Comparison of ENCODE assay signal across 8 mouse cellular contexts in genomic region chr5:112228240-112229076, GRCm38 (mm10). TPM values are rescaled to one million over a fixed set of nuclear protein-coding genes. Genes with fewer than 3 reads are reported as not detected.
A peak's percentile ranks its signal among the peaks of the same experiment; 100 is the strongest.
DNase-seq lines count a peak whose midpoint lies in the region.

No protein-coding gene starts in this region.

- WGBS in heart, embryonic 10.5 days, result 1% methylated on average over 57 of the region's 57 CpGs

- H3K27me3 ChIP-seq in heart, embryonic 10.5 days (ENCODE audit: insufficient read depth, poor library complexity, severe bottlenecking), result peaks cover 91% of the 10 kb centered on the region

- H3K36me3 ChIP-seq in heart, embryonic 10.5 days, result no peaks in the 10 kb centered on the region

- H3K4me3 ChIP-seq in heart, embryonic 10.5 days, result peak overlapping the region; percentile 48

- no peaks in the 10 kb centered on the region for H3K9me3 ChIP-seq in heart, embryonic 10.5 days

- H3K4me1 ChIP-seq in heart, embryonic 10.5 days, result peaks cover 24% of the 10 kb centered on the region

- intact Hi-C loops in heart, postnatal 36 days (cut with DNase I), result no loop called here
- intact Hi-C loops in left cerebral cortex, postnatal 36 days (cut with DNase I), result loop anchor here (1.0 to 5.0 kb wide), 2 partner anchors 49 to 93 kb away; partner anchors contain the start of gene Tpst2

- DNase-seq in heart, embryonic 10.5 days (ENCODE audit: low spot score), result no peak
- no peak for DNase-seq in heart, postnatal 36 days
- peak; percentile 50 for DNase-seq in ZHBTc4 (ENCODE audit: low read depth, low spot score)
- peak; percentile 49 to 55 for DNase-seq in frontal cortex, postnatal 25 days (ENCODE audit: low spot score in 2 of 2)
- peak; percentile 78 to 83 for DNase-seq in left cerebral cortex, postnatal 36 days (ENCODE audit: low spot score in 2 of 2)
- DNase-seq in retina, embryonic 14.5 days (ENCODE audit: low spot score), result peak; percentile 82
- DNase-seq in spleen, postnatal 4 days (ENCODE audit: low spot score in 2 of 2), result no peak
- DNase-seq in spleen, postnatal 10 days (ENCODE audit: low spot score in 2 of 2), result no peak

- no peak overlapping the region for H3K27ac ChIP-seq in heart, embryonic 10.5 days

RNA-seq across cellular contexts. Expression of gene Cryba4, which starts 23.9 kb away (rescaled TPM):
- 0.20 TPM in 1 of 2 replicates, not detected in the other for polyA plus RNA-seq in heart, embryonic 10.5 days (2016; fragmentation: Nextera tagmentation; extraction: Ambion mirVana)
- total RNA-seq in heart, postnatal 36 days (2021), result 1 to 10 TPM; 6.0 to 9.8 TPM
- total RNA-seq in left cerebral cortex, postnatal 36 days (2021), result under 1 TPM; 0.59 to 0.95 TPM

RNA-seq across cellular contexts. Expression of gene Crybb1, which starts 27.2 kb away (rescaled TPM):
- not detected in 2 replicates for polyA plus RNA-seq in heart, embryonic 10.5 days (2016; fragmentation: Nextera tagmentation; extraction: Ambion mirVana)
- total RNA-seq in heart, postnatal 36 days (2021), result 1 to 10 TPM in 1 of 2 experiments, under 1 TPM in 1; 0.80 to 3.4 TPM
- total RNA-seq in left cerebral cortex, postnatal 36 days (2021), result 1 to 10 TPM; 7.1 to 10.0 TPM

RNA-seq across cellular contexts. Expression of gene Tpst2, which starts 48.0 kb away (rescaled TPM):
- polyA plus RNA-seq in heart, embryonic 10.5 days (2016; fragmentation: Nextera tagmentation; extraction: Ambion mirVana), result 34.1 and 41.2 TPM in 2 replicates
- total RNA-seq in heart, postnatal 36 days (2021), result 10 to 100 TPM; 39.1 to 42.0 TPM
- total RNA-seq in left cerebral cortex, postnatal 36 days (2021), result 10 to 100 TPM; 32.1 to 46.3 TPM

Comparison
In these comparisons a context has a peak if more than half of its experiments do, and no peak if none do; other contexts are left out.
1. DNase-seq: peak in ZHBTc4 (single experiment), frontal cortex, postnatal 25 days (2 of 2), left cerebral cortex, postnatal 36 days (2 of 2) and retina, embryonic 14.5 days (single experiment); none in heart, embryonic 10.5 days (single experiment), heart, postnatal 36 days (0 of 2), spleen, postnatal 4 days (0 of 2) and spleen, postnatal 10 days (0 of 2).